Mouse (Mus musculus) kidney, adult 11 months (tissue): ENCODE data around the gene Astn2.

Experiments used
- DNase-seq: peaks from one replicate; pipeline ENCODE4 v3.0.0; 2022

Astn2 gene

GRCm38 (mm10) chr4:65496463-65496834 is 908.0 kb downstream of the Astn2 start:
- DNase-seq: peak; percentile 89

- no peak for DNase-seq
Observed at GRCm38 (mm10) chr4:65495705-65496462, 908.5 kb downstream of the Astn2 start.

GRCm38 (mm10) chr4:65491541-65491940 is 912.9 kb downstream of the Astn2 start:
- peak; percentile 77 for DNase-seq

DNA sequence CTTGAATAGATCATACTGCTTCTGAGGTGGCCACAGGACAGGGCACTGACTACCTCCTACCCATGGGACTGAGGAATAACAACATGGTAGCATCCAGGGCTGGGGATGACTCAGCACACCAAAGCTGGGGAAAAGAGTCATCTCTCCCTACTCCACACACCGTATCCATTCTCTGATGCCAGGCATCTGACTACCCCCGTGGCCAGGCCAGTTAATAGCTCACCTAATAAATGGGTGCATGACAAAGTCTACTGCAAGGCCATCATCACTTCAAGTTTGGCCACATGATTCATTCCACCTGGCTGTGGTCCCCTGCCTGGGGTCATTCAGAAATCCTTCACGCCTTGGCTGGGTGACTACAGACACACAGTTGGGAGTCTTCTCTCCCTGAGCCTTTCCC is 914.7 kb downstream of the Astn2 start:
- DNase-seq: peak; percentile 87

DNA sequence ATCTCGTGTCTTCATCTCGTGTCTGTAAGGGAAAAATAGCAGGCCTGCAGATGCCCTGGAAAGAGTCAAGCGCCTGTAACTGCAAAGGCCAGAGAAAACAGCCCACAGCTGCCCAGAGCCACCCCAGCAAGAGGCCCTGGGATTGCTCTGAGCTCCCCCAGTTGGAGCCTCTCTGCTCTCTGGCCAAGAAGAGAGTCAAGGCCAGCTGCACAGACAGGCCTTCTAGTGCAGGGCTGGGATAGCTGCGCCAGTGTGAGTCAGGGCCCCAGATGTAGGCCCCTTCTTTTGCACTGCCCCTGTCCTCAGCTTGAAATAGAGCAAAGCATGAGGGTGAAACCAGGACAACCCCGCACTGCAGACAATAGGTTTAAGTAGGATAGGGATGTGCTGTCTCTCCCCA is 922.8 kb downstream of the Astn2 start:
- no peak for DNase-seq

DNA sequence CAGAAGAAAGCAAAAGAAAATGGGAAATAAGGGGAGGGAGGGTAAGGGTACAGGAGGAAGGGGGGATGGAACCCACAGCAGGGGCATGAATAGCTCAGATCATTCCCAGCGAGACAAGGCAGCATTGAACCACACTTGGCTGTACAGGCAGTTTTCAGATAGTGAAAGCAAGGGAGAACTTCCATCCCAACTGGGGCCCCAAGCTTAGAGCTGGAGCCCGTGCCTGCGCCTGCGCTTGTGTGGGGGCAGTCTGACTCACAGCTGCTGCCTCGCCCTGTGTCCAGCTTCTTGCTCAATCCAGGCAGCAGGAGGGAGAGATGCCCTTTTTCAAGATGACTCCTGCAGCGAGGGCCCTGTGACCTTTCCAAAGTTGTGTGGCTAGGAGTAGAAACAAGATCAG is 927.3 kb downstream of the Astn2 start:
- no peak for DNase-seq

GRCm38 (mm10) chr4:65475925-65476560 is 928.4 kb downstream of the Astn2 start:
- no peak for DNase-seq

DNA sequence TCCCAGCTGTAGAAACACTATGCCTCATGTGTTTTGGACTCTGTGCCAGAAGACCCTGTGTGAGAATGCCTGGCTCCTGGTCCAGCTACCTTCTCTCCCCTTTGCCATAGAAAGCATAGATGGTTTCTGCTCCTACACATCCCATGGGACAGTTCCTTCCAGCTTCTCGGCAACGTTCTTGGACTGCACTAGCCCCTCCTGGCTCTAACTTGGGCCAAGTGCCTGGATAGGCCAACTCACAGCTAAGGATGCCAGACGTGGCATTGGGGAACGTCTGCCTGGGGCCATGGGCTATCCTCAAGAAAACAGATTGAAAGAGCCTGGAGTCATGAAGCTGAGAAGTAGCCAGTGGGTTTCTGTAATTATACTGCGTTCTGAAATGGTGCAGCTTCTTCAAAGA is 931.3 kb downstream of the Astn2 start:
- DNase-seq: no peak

DNA sequence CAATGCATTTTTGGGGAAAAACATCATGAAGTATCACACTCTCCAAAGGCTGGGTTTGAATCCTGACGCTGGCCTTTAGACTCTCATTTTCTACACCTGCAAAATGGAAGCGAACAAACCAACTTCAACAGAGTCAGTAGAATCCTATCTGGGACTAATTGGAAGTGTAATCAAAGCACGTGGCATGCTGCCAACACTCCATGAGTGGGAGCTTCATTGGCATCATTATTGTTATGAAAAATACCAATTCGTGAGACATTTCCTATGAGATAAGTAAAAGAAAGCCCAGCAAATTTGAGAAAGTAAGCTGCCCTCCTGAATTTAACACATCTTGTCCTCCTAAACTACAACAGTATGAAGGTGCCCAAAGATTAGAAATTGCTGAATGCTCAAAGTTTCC is 955.2 kb downstream of the Astn2 start:
- no peak for DNase-seq

DNA sequence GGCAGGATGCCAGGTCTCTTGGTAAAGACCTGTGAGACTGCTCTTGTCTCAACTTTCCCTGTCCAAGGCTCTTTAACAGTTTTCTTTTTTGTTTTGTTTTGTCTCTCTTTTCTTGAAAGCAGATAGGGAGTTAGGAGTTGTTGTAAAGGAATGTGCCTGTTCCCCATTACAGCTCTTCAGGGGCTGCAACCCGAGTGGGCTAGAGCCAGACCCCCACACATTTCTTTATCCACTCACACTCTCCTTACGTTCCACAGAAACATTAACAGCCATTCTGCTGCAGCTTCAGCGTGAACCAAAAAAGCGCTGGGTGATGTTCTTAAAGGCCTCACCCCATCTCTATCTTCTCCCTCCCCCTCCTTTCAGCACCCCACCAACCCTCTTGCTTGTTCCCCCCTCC is 962.7 kb downstream of the Astn2 start:
- DNase-seq: no peak

DNA sequence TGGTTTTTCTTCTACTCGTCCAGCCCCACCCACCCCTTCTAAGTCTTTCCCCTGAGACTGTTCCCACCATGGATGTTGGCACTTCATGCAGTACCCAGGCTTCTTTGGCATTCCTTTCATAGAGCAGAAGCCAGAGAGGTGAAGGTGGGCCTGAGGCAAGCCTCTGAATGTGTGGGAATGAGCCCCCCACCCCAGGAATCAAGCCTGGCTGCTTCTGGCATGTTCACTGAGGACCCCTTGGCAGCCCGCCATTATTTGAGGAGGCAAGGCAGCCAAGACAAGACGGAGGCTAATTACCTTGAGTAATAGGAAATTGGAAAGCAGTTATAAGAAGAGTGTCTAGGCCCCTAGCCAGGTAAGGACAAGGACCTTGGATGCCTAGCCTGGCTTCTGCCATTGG is 973.6 kb downstream of the Astn2 start:
- no peak for DNase-seq

DNA sequence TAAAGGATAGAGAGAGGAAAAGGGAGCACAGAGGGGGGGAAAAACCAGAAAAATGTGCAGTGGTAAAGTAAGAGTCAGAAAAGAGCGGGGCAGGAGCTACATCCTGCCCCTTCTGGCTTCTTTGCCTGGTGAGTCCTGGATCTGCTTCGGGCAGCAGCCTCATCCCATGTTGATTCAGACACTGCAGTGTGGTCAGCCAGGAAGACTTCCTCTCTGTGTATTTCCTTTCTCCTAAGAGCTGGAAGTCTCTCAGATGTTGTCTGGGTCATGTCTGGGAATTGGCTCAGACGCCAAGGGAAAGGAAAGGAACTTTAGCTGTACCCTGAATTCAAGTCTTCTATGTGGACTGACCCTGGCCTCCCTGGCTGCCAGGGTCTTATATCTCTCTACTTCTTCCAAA is 976.9 kb downstream of the Astn2 start:
- no peak for DNase-seq

DNA sequence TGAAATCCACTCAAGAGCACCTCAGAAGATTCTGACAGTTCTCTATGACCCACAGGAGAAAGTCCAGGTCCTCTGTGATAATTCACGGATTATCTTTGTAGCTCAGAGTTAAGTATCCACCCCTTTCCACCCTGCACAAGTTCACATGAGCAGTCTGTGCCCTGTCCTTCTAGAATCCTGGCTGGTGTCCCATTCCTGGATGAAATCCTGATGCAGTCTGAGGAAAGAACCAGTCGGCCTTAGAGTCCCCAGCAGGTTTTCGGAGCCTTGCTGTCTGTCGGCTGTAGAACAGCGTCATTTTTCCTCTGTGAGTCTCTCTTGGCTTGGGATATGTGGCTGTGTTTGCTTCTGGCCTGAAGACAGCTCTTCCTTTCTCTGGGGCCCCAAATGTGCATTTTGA is 978.0 kb downstream of the Astn2 start:
- no peak for DNase-seq

DNA sequence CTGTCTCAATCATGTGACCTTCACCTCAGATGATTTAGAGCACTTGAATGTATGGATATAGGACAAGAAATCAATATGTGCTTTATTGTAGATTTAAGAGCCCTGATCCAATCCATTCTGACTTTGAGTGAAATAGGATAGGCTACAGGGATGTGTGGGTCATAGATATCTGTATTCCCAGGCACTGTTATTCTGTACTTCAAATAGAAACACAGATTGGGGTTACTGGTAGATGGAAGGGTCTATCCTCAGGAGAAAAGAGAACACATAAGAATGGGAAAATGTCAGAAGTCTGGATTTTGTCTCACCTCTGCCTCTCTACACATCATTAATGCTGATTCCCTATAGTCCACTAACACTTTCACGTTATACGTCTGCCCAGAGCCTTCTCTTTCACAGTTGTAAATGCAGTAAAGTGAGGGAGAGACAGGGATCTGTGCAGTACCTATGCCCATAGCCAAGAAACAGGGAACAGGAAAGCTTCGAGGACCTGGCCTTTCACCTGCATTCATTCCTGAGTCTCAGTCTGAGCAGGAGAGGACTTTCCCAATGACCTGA is 981.3 kb downstream of the Astn2 start:
- DNase-seq: no peak

GRCm38 (mm10) chr4:65421272-65421671 is 983.1 kb downstream of the Astn2 start:
- no peak for DNase-seq

GRCm38 (mm10) chr4:65420511-65420931 is 983.9 kb downstream of the Astn2 start:
- peak; percentile 79 for DNase-seq

- DNase-seq: no peak
Observed at GRCm38 (mm10) chr4:65415507-65415906, 988.9 kb downstream of the Astn2 start.

DNA sequence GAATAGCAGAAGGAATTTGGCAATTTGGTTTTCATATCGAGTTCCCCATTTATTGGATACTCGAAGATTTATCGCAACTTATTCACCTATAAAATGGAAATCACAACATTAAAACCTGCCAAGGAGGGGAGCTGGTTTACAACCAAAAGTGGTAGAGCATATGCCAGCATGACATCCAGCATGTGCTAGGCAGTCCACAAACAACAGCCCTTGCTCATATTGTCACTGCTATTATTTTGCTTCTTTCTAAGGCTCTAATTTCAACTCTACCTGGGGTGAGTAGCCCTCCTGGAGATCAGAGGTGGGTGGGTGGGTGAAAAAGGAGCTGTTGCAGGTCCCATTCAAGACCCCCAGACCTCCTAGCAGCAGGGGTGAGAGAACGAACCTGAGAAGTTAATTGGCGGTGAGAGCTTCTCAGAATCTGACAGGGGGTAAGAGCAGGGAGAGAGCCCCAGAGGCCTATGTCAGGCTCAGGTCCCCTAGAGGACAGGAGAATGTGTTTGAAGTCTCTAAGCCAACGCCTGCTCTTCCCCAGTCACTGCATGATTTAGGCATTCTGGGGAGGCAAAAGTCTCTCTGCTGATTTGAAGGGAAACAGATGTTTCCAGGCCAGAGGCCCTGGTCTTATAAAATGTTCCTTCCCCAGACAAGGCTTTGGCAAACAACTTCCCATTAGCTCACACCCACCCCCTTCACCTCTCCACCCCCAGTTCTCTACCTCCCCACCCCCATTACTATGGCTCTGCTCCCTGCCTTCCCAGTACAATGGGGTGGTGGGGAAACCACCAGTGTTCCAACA is 1001.4 kb downstream of the Astn2 start:
- no peak for DNase-seq

- no peak for DNase-seq
Observed at GRCm38 (mm10) chr4:65402286-65402685, 1002.1 kb downstream of the Astn2 start.

DNA sequence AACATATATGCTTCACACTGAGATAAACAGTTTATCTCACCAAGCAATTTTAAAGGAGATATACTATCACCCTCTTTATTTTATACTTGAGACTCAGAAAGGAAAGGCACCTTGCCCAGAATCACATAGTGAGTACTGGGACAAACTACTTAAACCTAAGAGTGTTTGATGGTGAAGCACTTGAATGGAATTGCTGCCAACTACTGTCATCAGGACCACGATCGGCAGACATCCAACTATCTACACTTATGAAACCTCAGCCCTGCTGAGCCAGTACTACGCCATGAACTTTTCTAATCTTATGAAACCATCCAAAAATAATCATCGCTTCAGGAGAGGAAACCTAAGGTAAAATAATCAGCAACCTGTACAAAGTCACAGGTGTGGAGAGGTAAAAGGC is 1005.0 kb downstream of the Astn2 start:
- DNase-seq: no peak

GRCm38 (mm10) chr4:65396806-65397205 is 1007.6 kb downstream of the Astn2 start:
- DNase-seq: no peak

DNA sequence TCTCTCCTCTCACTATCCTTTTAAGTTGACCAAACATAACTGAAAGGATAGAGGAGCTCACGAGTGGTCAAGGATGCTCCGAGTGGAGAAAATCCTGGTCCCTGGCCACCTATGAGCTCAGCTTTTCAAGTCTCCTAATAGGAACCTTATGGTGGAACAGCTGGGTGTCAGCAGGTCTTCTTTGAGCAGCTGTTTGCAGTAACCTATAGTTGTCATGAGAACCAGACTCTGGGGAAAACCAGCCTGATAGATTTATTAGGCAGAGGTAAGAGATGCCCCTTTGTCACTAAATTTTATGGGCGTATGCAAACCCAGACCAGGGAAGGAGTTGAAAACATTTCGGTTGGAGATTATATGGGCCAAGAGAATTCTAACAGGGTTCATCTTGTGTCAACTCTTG is 1013.4 kb downstream of the Astn2 start:
- DNase-seq: no peak

DNA sequence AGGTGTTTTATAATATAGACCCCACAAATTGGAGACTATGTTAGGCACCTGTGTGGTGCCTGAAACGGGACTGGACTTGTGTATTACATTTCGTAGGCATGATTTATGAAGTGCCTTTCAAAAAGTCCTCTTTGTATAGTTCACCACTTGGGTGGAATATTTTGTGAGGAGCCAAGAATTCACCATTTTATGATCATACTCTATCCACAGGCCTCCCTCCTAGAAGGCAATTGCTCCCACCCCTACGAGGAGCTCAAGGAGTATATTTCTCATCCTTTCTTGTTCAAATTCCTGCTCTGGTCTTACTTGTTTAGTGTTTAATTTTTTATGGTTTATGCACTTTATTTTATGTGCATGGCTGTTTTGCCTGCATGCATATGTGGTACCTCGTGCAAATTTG is 1021.3 kb downstream of the Astn2 start:
- no peak for DNase-seq

DNA sequence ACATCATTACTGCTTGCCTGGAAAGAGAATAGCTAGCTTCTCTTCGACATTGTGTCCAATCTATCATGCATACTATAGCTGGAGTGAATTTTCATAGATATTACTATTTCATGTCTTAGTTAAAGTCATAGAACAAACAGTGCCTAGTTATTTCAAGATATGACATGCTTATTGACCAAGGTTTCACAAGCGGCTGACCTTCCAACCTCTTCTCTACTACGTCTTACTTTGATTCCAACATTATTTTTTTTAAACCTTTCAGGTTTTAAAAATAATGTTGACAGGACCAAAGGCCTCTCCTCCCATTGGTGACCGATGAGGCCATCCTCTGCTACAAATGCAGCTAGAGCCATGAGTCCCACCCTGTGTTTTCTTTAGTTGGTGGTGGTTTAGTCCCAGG is 1025.0 kb downstream of the Astn2 start:
- no peak for DNase-seq
